Mouse (Mus musculus): ENCODE measurements around the gene Arhgap31.

DNA sequence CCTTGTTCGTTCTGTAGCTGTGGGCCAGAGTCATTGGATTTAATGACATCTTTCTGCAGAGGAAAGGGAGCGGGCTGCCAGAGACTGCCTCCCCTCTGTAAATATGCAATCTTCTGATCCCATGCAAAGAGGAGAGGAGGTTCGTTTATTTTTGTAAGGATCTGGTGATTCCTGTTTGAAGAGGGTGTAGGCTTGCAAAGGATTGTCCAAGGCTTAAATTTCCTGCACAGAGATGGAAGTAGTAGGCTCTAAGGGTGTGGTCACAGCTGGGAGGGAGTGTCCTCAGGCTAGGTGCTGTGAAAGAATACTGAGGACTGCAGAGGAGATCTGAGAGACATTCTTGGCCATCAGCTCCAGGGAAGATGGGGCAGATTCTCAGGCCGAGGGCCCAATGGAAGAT lies 58.8 kb downstream of the Arhgap31 start:
- TF ChIP-seq CTCF (IDR thresholded peaks at IDR 0.05; ENCODE audit: extremely low read depth, insufficient read depth, low read length) (no peak), POLR2A (IDR thresholded peaks at IDR 0.05; ENCODE audit: extremely low read depth, insufficient read depth, low read length) (no peak)

All from cortical plate, adult 2 months (tissue).